Comparison of ENCODE assay signal across 11 mouse cellular contexts in genomic region chr16:22622286-22622685, GRCm38 (mm10). TPM values are rescaled to one million over a fixed set of nuclear protein-coding genes. Genes with fewer than 3 reads are reported as not detected.
DNase-seq lines count a peak whose midpoint lies in the region; ATAC-seq lines count a peak whose summit lies in the region.
"Had no signal": no experiment of that assay in that cellular context is flagged by ENCODE, and none has a peak within 500 bp of the region (broad histone marks: within the 10 kb centered on the region; RNA-seq: fewer than 3 reads in every experiment).

No protein-coding gene starts in this region.

- 42% methylated on average over 9 of the region's 9 CpGs for WGBS in heart, embryonic 15.5 days
- WGBS in heart, embryonic 10.5 days, result 23% methylated on average over 9 of the region's 9 CpGs
- 22% methylated on average over 9 of the region's 9 CpGs for WGBS in intestine, embryonic 15.5 days
- 21% methylated on average over 9 of the region's 9 CpGs for WGBS in limb, embryonic 13.5 days

- intact Hi-C loops in left cerebral cortex, postnatal 10 days (cut with DNase I), result no loop called here

- no peak for DNase-seq in heart, embryonic 10.5 days (ENCODE audit: low spot score)
- peak; percentile 53 for DNase-seq in cerebellum, adult 11 months
- DNase-seq in ovary, postnatal 10 days (ENCODE audit: low spot score), result no peak
- no peak for DNase-seq in left cerebral cortex, postnatal 10 days (ENCODE audit: extremely low spot score in 1 of 2, low spot score in 2 of 2)
- DNase-seq: liver, embryonic 13.5 days; right cerebral cortex, adult 18-20 months had no signal

- 0 out of 2 replicates have a peak, but pooled peaks cover 3% of the 10 kb centered on the region for H3K27me3 ChIP-seq in heart, embryonic 15.5 days
- 0 out of 2 replicates have a peak, but pooled peaks cover 9% of the 10 kb centered on the region for H3K27me3 ChIP-seq in heart, embryonic 10.5 days (ENCODE audit: insufficient read depth, poor library complexity, severe bottlenecking)
- H3K27me3 ChIP-seq in intestine, embryonic 15.5 days (replicated peaks), result no peaks in the 10 kb centered on the region
- H3K27me3 ChIP-seq in limb, embryonic 13.5 days, result no peaks in the 10 kb centered on the region
- H3K27me3 ChIP-seq: liver, embryonic 13.5 days had no signal

- H3K36me3 ChIP-seq in heart, embryonic 15.5 days, result no peaks in the 10 kb centered on the region
- no peaks in the 10 kb centered on the region for H3K36me3 ChIP-seq in heart, embryonic 10.5 days
- no peaks in the 10 kb centered on the region for H3K36me3 ChIP-seq in intestine, embryonic 15.5 days
- no peaks in the 10 kb centered on the region for H3K36me3 ChIP-seq in limb, embryonic 13.5 days
- H3K36me3 ChIP-seq: liver, embryonic 13.5 days had no signal

- no peak overlapping the region for H3K9ac ChIP-seq in heart, embryonic 15.5 days
- H3K9ac ChIP-seq in intestine, embryonic 15.5 days, result no peak overlapping the region
- no peak overlapping the region for H3K9ac ChIP-seq in limb, embryonic 13.5 days
- H3K9ac ChIP-seq: liver, embryonic 13.5 days had no signal

- H3K4me1 ChIP-seq in heart, embryonic 15.5 days (replicated peaks), result peaks cover 4% of the 10 kb centered on the region; the same call in 1 of the 2 replicates
- H3K4me1 ChIP-seq in heart, embryonic 10.5 days, result peaks cover 12% of the 10 kb centered on the region
- H3K4me1 ChIP-seq in intestine, embryonic 15.5 days (replicated peaks), result peaks cover 3% of the 10 kb centered on the region; the same call in 1 of the 2 replicates
- H3K4me1 ChIP-seq in limb, embryonic 13.5 days, result peaks cover 9% of the 10 kb centered on the region; the same call in 1 of the 2 replicates
- H3K4me1 ChIP-seq: liver, embryonic 13.5 days had no signal

- no peak for ATAC-seq in heart, embryonic 15.5 days (replicated peaks; ENCODE audit: insufficient number of reproducible peaks, insufficient read depth, low FRiP score, low read depth)
- peak; percentile 78 for ATAC-seq in intestine, embryonic 15.5 days
- ATAC-seq in limb, embryonic 13.5 days (ENCODE audit: low FRiP score, low read depth), result no peak
- no peak for ATAC-seq in monocyte, adult 5-6 weeks (replicated peaks; ENCODE audit: insufficient number of reproducible peaks, low FRiP score, low TSS enrichment, poor library complexity, severe bottlenecking)
- ATAC-seq: inflammation-experienced regulatory T-cells, adult 6 months had no signal

- no peak overlapping the region for H3K4me3 ChIP-seq in heart, embryonic 15.5 days
- H3K4me3 ChIP-seq in heart, embryonic 10.5 days, result no peak overlapping the region
- H3K4me3 ChIP-seq in intestine, embryonic 15.5 days (replicated peaks), result 0 out of 2 replicates have a peak overlapping the region, but pooled peaks have one; percentile 4
- H3K4me3 ChIP-seq in limb, embryonic 13.5 days, result no peak overlapping the region
- H3K4me3 ChIP-seq: liver, embryonic 13.5 days had no signal

- H3K9me3 ChIP-seq in heart, embryonic 15.5 days (replicated peaks), result no peaks in the 10 kb centered on the region
- H3K9me3 ChIP-seq in heart, embryonic 10.5 days, result no peaks in the 10 kb centered on the region
- no peaks in the 10 kb centered on the region for H3K9me3 ChIP-seq in intestine, embryonic 15.5 days
- H3K9me3 ChIP-seq in limb, embryonic 13.5 days, result no peaks in the 10 kb centered on the region
- H3K9me3 ChIP-seq: liver, embryonic 13.5 days had no signal

- no peak overlapping the region for H3K27ac ChIP-seq in heart, embryonic 15.5 days
- no peak overlapping the region for H3K27ac ChIP-seq in heart, embryonic 10.5 days
- H3K27ac ChIP-seq in intestine, embryonic 15.5 days, result peak overlapping the region; percentile 41; the same call in 1 of the 2 replicates
- no peak overlapping the region for H3K27ac ChIP-seq in limb, embryonic 13.5 days
- H3K27ac ChIP-seq: liver, embryonic 13.5 days had no signal

- peak overlapping the region; percentile 29; the same call in 1 of the 2 replicates for H3K4me2 ChIP-seq in heart, embryonic 15.5 days
- H3K4me2 ChIP-seq in intestine, embryonic 15.5 days (replicated peaks), result peak overlapping the region; percentile 44
- peak overlapping the region; percentile 40 for H3K4me2 ChIP-seq in limb, embryonic 13.5 days (replicated peaks)
- H3K4me2 ChIP-seq: liver, embryonic 13.5 days had no signal

RNA-seq across cellular contexts. Expression of gene Dgkg, which starts 34.7 kb away (rescaled TPM):
- polyA plus RNA-seq in heart, embryonic 15.5 days (2015; fragmentation: Nextera tagmentation; extraction: Ambion mirVana), result 0.53 and 1.2 TPM in 2 replicates
- polyA plus RNA-seq in heart, embryonic 10.5 days (2016; fragmentation: Nextera tagmentation; extraction: Ambion mirVana), result 0.31 and 0.49 TPM in 2 replicates
- 3.8 and 4.4 TPM in 2 replicates for polyA plus RNA-seq in intestine, embryonic 15.5 days (2015; fragmentation: Nextera tagmentation; extraction: Ambion mirVana)
- polyA plus RNA-seq in limb, embryonic 13.5 days (2015; fragmentation: Nextera tagmentation; extraction: Ambion mirVana), result 0.08 and 0.20 TPM in 2 replicates
- 21.3 to 23.7 TPM (median 22.5 TPM) in 3 replicates for total RNA-seq in monocyte, adult 5-6 weeks (2017)
- total RNA-seq in left cerebral cortex, postnatal 10 days (2021), result 10 to 100 TPM; 32.2 to 37.8 TPM
